Mouse (Mus musculus) layer of hippocampus, adult 18-20 months (tissue): ENCODE results near the gene Ddr2. TPM values are rescaled to one million over a fixed set of nuclear protein-coding genes. Genes with fewer than 3 reads are reported as not detected.
"Not testable (repeated sequence)": the region's sequence is repeated elsewhere in the genome, so short reads cannot be mapped to it uniquely, and the experiment has no call there.

Experiments used
- DNase-seq, 2 experiments: peaks; one replicate each; pipeline ENCODE4 v3.0.0; 2022; ENCODE audit warnings: low spot score in 2 of 2
- total RNA-seq, 2 experiments: library from RNA; stranded (reverse); gene quantifications; 2 replicates each; pipeline ENCODE4 v1.2.3; 2021

Gene Ddr2
- total RNA-seq, 2 experiments from 2014 or later, result 3.5 to 3.7 TPM

GRCm38 (mm10) chr1:170109776-170110515, 616 bp downstream of the Ddr2 start:
- no peak for DNase-seq

- not testable (repeated sequence) for DNase-seq
These were observed 7.7 kb downstream of the Ddr2 start for GRCm38 (mm10) chr1:170102814-170103213.

GRCm38 (mm10) chr1:170086631-170087030, 23.9 kb downstream of the Ddr2 start:
- no peak for DNase-seq

- peak in 1 of 2 experiments; percentile 9 for DNase-seq
These were observed 26.3 kb downstream of the Ddr2 start for GRCm38 (mm10) chr1:170084151-170084796.

DNA sequence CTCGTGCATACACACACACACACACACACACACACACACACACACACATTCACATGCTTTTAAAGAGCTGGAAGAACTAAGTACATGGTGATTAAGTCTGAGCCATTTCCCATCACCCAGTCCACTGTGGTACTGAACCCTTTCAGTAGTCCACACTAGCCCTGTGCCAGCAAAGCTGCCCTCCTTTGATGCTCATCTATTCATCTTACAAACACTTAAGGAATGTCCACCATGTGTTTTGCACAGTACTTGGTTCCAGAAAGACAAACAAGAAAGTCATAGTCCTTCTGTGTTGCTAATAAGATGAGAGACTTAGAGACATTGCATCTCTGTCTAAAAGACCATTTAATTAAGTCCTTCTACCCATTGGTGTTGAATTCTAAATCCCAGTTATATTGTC, 29.7 kb downstream of the Ddr2 start:
- no peak for DNase-seq

DNA sequence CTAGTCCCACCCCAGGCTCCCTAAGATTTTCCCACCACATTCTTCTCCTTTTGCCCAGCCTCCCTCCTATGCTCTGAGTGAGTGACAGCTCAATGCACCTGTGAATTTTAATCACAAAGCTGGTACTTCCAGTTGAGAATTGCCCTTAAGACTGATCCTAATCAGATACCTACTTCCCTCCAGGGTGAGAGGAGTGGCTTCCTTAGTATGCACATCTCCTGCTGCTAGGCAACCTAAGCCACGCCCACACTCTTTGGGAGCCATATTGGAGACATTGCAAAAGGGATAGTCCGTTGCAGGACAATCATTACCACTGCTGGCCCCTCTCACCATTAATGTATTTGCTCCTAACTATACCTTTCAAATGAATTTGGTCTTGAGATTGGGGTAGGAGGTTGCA, 31.1 kb downstream of the Ddr2 start:
- no peak for DNase-seq

- no peak for DNase-seq
These were observed 34.2 kb downstream of the Ddr2 start for GRCm38 (mm10) chr1:170076339-170076738.

DNA sequence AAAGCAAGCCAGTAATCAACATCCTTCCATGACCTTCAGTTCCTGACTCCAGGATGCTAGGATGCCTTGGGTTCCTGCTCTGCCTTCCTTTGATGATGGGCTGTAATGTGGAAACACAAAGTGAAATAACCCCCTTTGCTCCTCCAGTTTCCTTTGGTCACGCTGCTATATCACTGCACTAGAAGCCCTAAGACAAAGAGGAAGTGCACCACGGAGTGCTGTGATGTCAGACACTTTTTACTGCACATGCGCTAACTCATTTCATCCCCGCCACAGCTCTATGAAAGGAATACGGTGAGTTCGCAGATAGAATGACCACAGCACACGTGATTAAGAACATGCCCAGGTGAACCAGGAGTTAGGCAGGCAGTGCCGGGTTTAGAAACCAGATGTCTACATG, 36.8 kb downstream of the Ddr2 start:
- no peak for DNase-seq

- DNase-seq, result no peak
These were observed 41.4 kb downstream of the Ddr2 start for GRCm38 (mm10) chr1:170069143-170069542.

DNA sequence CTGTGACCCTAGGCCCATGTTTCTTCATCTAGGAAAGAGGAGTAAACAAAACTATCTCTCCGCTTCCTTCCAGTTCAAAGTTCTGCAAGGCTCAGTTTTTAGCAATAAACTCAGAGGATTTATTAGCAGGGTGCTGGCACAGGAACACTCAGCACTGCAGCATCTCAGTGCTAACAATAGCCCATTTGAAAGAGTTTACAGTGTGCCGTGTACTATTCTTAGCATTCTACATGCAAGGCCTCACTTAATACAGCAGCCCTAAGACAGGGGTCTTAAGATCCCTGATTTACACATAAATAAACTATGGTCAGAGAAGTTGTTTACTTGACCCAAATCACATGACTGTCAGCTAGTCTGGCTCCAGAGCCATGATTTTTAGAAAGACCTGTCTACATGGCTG, 44.6 kb downstream of the Ddr2 start:
- DNase-seq, result no peak

GRCm38 (mm10) chr1:170065009-170065408, 45.6 kb downstream of the Ddr2 start:
- no peak for DNase-seq

GRCm38 (mm10) chr1:170064083-170064494, 46.5 kb downstream of the Ddr2 start:
- DNase-seq, result no peak

- no peak for DNase-seq
These were observed 50.3 kb downstream of the Ddr2 start for GRCm38 (mm10) chr1:170060214-170060613.

DNA sequence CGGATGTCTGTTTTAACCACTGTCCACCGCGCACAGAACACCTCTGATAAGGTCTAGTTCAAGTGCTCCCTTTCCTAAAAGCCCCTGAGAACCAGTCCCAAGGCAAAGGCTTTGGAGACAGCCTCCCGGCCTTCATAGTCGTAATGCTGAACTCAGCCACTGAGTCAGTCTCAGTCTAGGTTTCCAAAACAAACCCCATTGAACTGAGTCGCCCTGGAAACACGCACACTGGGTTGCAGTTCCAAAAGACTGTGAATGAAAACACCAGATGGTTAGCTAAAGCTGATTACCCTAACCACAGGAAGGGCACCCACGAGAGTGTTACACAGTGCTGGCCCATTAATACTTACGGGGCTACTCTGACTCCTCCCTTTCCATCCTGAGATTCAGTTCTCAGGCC, 51.2 kb downstream of the Ddr2 start:
- DNase-seq, result peak; percentile 28 to 68

DNA sequence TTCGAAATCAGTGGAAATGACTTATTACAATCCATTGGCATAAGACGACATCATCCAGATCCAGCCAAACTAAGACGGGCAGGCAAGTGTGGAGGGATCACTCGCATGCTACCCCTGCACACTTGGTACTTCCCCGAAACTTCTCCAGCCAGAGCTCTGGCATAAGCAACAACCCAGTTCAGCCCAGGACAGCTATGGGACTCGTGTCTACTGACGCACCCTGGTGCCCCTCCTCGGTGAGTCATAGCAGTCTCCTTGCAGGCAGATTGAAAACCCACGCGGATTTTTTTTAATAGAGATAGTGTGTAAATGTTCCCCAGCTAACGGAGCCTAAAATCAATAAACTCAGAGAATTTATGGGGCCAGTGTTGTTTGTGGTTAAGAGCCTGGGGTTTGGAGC, 52.5 kb downstream of the Ddr2 start:
- DNase-seq, result peak in 1 of 2 experiments; percentile 60

DNA sequence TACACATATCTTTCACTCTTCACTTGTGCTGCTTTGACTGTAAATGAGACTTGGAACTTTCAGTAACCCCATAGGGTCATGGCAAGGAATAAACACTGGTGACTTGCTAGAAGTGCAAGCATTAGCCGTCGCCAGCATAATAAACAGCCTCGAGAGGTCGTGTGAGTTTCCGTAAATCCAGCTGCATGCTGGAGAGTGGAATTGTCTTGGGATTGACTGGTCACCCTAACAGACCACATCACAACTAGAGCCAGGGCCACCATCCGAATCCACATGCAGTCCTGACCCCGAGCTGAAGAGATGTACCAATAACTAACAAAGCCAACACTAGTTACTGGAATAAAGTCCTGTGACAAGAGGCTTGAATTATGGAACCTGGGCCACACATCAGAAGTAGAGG, 53.0 kb downstream of the Ddr2 start:
- no peak for DNase-seq

- no peak for DNase-seq
These were observed 53.6 kb downstream of the Ddr2 start for GRCm38 (mm10) chr1:170056921-170057320.

DNA sequence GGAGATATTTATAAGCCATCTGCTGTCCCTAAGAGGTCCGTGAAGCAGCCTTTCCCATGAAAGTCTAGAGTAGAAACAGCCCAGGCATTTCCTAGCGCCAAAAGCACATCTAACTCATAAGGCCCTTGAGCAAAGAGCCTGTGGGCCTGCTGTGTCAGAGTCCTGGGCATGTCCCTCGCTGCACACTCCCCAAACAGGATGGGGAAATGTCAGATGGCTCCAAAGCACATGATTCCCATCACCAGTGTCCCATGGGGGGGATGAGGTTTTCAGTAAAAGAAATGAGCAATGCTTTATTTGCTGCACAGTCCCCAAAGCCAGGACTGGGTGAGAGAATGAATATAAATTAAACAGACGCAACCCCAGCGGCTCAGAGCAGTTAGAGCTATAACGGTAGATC, 54.3 kb downstream of the Ddr2 start:
- DNase-seq, result no peak

GRCm38 (mm10) chr1:170052469-170053065, 58.0 kb downstream of the Ddr2 start:
- DNase-seq, result no peak

DNA sequence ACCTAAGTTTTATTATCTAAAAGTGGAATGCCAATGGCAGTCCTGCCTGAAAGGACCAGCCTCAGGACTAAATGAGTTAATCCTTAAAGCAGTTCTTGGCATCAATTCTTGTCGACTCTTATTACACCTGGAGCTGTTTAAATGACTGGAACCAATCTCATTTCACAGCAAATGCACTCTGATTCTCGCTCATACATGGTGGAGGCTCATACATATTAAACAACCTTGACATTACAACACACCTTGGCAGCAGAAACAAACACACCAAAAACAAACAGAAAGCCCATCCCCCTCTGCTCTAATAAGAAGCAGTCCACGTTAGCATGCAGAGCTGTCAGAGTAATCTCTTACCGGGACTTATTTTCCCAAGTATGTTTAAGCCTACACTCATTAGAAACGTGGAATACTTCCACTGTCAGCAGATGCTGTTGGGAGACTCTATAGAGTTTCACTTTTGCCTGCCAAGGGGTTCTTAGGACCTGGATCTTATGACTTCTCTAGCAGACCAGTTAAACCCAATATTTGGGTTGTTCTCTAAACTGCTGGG, 58.9 kb downstream of the Ddr2 start:
- DNase-seq, result no peak

DNA sequence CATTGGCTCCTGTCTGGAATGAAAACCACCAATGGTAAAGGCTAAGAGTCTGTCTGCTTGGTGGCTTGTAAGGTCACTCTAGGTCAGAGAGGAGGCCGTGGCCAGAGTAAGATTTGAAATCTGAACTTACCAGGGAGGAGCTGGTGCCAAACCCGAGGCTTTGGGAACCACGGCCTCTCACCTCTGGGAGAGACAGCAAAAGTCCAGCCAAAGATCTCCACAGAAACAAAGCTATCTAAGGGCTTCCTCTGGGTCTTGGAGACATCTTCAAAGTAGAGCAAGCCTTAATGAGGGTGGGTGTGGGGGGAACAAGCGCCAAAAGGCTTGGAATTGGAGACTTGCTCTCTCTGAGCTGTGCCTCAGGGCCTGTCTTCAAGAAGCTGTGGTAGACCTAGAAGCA, 62.1 kb downstream of the Ddr2 start:
- DNase-seq, result no peak
